ENCODE assay signal across 8 mouse cellular contexts in the genomic region with DNA sequence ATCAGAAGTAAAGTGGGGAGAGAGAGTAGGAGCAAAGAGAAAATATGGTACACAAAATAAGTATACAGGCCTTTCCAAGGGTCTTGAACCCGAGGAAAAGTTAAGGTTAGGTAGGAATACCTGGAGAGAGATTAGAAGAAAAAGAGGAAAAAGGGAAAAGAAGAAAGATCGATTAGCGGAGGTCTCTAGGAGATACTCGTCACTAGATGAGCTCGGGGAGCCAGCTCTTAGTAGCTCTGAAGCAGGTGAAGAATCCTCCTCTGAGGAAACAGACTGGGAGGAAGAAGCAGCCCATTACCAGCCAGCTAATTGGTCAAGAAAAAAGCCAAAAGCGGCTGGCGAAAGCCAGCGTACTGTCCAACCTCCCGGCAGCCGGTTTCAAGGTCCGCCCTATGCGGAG. TPM values are rescaled to one million over a fixed set of nuclear protein-coding genes. Genes with fewer than 3 reads are reported as not detected.
DNase-seq lines count a peak whose midpoint lies in the region.
"Not testable (repeated sequence)": the region's sequence is repeated elsewhere in the genome, so short reads cannot be mapped to it uniquely, and the experiment has no call there.
"Had no signal": no experiment of that assay in that cellular context is flagged by ENCODE, and none has a peak within 500 bp of the region (broad histone marks: within the 10 kb centered on the region; RNA-seq: fewer than 3 reads in every experiment).

No protein-coding gene starts in this region.

- peak; percentile 15 for DNase-seq in cerebellum, adult 11 months
- peak; percentile 20 to 31 for DNase-seq in gastrocnemius, adult 8-10 months (ENCODE audit: low spot score in 2 of 2)
- DNase-seq in heart, postnatal 25 days (ENCODE audit: low spot score) = peak; percentile 19
- peak; percentile 22 for DNase-seq in kidney, adult 9 months
- peak; percentile 12 to 14 for DNase-seq in natural killer cell, adult 2 months (ENCODE audit: low spot score in 2 of 2)
- DNase-seq in spleen, postnatal 4 days (ENCODE audit: low spot score in 2 of 2) = peak; percentile 22 to 70
- peak; percentile 8 for DNase-seq in urinary bladder, postnatal 14 days (ENCODE audit: low spot score)

- intact Hi-C loops in heart, postnatal 25 days (cut with DNase I) = not testable (repeated sequence)

RNA-seq across cellular contexts. Expression of gene Kcnf1, which starts 53.8 kb away (rescaled TPM):
- total RNA-seq in gastrocnemius, adult 8-10 months (2022) = 10 to 100 TPM in 1 of 4 experiments, 1 to 10 TPM in 3; 1.1 to 11.7 (median 2.7) TPM
- not detected for total RNA-seq in heart, postnatal 25 days (2021)
- total RNA-seq: common myeloid progenitor, adult 5-6 weeks had no signal

Comparison
In these comparisons a context has a peak if more than half of its experiments do, and no peak if none do; other contexts are left out.
1. Peak in every context shown above with its lines: DNase-seq.